13 mouse cellular contexts compared by ENCODE assay signal in the genomic region with DNA sequence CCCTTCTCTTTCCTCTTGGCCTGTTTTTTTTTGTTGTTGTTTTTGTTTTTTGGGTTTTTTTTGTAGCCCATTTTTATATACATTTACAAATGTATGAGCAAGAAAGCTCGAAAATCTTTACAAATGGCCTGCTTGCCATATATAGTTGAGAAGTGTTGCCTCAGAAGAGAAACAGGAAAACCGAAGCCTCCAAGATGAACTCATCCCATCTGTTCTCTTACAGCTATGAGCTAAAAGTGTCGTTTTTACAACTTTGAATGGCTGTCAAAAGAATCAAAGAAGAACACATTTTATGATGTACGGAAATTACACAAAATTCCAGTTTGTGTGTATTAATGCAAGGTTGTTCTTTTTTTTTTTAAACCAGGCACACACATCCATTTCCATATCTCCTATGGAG.
"Had no signal": no experiment of that assay in that cellular context is flagged by ENCODE, and none has a peak within 500 bp of the region (broad histone marks: within the 10 kb centered on the region; RNA-seq: fewer than 3 reads in every experiment).

No protein-coding gene starts in this region.

- H3K27ac ChIP-seq: liver, embryonic 14.5 days; macrophage; midbrain, embryonic 12.5 days; midbrain, embryonic 15.5 days; neural tube, embryonic 12.5 days; neural tube, embryonic 15.5 days; stomach, postnatal 0 days had no signal

- H3K9me3 ChIP-seq: midbrain, embryonic 12.5 days; midbrain, embryonic 15.5 days; neural tube, embryonic 12.5 days; neural tube, embryonic 15.5 days had no signal

- H3K4me3 ChIP-seq: midbrain, embryonic 12.5 days; midbrain, embryonic 15.5 days; neural tube, embryonic 12.5 days; neural tube, embryonic 15.5 days had no signal

- H3K4me1 ChIP-seq: midbrain, embryonic 12.5 days; midbrain, embryonic 15.5 days; neural tube, embryonic 12.5 days; neural tube, embryonic 15.5 days had no signal

- H3K27me3 ChIP-seq: midbrain, embryonic 12.5 days; midbrain, embryonic 15.5 days; neural tube, embryonic 12.5 days; neural tube, embryonic 15.5 days had no signal

- ATAC-seq: liver, postnatal 0 days; midbrain, embryonic 15.5 days had no signal

- H3K4me2 ChIP-seq: lung, embryonic 14.5 days; midbrain, embryonic 12.5 days; midbrain, embryonic 15.5 days; neural tube, embryonic 12.5 days; neural tube, embryonic 15.5 days had no signal

- H3K36me3 ChIP-seq: midbrain, embryonic 12.5 days; midbrain, embryonic 15.5 days; neural tube, embryonic 12.5 days; neural tube, embryonic 15.5 days had no signal

- DNase-seq: kidney, postnatal 14 days; liver, postnatal 0 days; lung, embryonic 14.5 days; retina, postnatal 1 day; right cerebral cortex, postnatal 4 days; thymus, postnatal 25 days had no signal

- H3K9ac ChIP-seq: liver, embryonic 14.5 days; liver, postnatal 0 days; lung, embryonic 14.5 days; midbrain, embryonic 12.5 days; midbrain, embryonic 15.5 days; neural tube, embryonic 12.5 days; neural tube, embryonic 15.5 days had no signal
